Mouse (Mus musculus) T-cell, adult 2 months (primary cell): ENCODE measurements around the gene Hspbp1.
A peak's percentile ranks its signal among the peaks of the same experiment; 100 is the strongest.

Source experiments
- DNase-seq: peaks from one replicate; pipeline ENCODE4 v3.0.0; 2022; ENCODE audit warnings: low spot score

The Hspbp1 gene

DNA sequence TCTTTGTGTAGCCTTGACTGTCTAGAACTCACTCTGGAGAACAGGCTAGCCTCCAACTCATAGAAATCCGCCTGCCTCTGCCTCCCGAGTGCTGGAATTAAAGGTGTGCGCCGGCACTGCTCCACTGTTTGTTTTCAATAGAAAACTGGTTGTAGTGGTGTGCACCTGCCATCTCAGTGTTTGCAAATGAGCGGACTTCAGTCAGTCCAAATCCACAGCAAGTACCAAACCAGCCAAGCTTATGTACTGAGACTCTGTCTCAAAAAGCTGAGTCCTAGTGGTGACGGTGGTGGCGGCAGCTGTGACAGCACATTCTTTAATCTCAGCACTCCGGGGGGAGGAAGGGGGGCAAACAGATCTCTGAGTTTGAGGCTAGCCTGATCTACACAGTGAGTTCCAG, 16.4 kb downstream of the Hspbp1 start:
- DNase-seq, result no peak

DNA sequence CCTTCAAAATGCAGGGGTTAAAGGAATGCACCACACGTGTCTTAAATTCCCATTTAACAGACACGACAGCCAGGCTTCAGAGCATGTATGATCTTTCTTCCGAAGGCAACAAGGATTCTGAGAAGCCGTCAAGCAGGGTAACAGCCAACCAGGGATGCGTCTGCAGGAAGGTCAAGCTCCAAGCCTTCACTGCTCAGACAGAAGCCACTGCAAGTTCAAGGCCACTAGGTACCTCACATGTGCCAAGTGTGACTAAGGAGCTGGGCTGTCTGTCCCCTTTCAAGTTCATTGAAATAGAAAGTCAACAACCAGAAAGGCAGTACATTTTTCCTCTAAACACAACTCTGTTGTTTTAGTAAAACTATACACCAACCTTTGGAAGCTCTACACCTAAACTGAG, 18.0 kb downstream of the Hspbp1 start:
- no peak for DNase-seq

DNA sequence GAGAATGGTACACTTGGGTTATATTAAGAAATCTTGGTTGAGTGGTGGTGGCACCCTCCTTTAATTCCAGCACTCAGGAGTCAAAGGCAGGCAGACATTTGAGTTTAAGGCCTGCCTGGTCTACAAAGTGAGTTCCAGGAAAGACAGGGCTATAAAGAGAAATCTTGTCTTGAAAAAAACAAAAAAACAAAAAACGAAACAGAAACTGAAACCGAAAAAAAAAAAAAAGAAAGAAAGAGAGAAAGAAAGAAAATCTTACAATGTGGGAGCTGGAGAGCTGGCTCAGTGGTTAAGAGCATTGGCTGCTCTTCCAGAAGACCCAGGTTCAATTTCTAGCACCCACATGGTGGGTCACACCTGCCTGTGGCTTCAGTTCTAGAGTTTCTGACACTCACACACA, 21.1 kb downstream of the Hspbp1 start:
- DNase-seq, result no peak

DNA sequence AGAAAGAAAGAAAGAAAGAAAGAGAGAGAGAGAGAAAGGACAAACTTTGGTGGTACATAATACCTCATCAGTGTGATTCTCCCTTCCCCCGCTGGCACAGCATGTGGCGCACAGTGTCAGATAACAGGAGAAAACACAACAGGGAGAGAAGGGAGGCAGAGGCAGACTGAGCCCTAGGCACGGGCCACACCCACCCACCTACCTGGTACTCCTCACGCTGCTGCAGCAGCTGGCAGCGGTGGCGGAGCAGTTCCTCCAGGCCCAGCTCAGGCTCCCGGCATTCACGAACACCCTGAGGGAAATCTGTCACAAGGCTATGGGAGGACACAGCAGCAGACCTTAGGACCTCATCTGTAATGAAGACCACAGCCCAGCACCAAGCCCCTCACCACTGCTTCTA, 21.7 kb downstream of the Hspbp1 start:
- DNase-seq, result no peak

DNA sequence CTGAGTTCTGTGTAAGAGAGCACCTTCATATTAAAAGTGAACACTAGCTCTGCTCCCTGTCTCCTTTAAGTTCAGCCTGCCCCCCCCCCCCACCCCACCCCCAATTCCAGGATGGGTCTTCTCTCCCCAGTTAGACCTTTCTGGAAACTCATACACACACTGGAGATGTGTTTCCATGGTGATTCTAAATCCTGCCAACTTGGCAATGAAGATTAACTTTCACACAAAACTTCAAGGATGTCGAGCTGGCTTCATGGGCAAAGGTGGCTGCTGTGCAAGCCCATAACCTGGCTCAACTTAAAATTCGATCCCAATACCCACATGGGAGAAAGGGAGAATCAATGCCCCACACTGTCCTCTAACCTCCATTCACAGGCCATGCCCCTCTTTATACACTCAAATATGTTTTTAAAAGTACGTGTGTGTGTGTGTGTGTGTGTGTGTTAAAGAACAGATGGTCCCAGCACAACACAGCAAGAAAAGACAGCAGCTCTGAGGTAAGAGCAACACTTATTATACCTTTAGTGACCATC, 24.9 kb downstream of the Hspbp1 start:
- DNase-seq, result no peak

DNA sequence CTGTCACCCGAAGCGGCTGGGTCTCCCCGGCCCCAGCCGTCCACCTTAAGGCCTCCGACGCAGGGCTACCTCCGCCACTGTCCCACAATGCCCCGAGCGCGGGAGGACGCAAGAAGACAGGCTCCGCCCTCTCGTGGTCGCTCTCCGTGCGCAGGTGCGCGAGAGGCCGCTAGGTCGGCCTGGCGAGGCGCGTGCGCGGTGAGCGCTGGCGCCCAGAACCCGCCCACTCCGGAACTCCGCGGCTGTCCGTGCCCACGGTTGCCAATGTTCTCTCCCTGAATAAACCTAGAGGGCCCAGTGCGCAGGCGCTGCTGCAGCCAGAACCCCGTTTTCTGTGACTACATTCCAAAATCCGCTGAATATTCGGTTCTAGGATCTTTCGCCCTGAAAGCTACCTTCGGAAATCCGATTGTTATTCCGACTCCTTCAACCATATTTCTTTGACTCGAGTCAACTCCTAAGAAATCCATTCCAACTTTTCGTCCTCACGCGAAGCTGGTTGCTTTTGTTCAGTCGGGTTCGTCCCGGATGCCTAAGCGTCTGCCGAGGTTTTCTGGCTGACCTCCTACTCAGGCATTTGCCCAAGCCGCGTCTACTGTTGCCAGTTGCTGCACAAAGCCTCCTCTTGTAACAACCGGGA, 25.8 kb downstream of the Hspbp1 start, which contains the start of gene Ppp6r1:
Gene Ppp6r1 (minus strand): TSS at position 108 of the 640 bp plus-strand sequence.
- DNase-seq, result peak; percentile 98

DNA sequence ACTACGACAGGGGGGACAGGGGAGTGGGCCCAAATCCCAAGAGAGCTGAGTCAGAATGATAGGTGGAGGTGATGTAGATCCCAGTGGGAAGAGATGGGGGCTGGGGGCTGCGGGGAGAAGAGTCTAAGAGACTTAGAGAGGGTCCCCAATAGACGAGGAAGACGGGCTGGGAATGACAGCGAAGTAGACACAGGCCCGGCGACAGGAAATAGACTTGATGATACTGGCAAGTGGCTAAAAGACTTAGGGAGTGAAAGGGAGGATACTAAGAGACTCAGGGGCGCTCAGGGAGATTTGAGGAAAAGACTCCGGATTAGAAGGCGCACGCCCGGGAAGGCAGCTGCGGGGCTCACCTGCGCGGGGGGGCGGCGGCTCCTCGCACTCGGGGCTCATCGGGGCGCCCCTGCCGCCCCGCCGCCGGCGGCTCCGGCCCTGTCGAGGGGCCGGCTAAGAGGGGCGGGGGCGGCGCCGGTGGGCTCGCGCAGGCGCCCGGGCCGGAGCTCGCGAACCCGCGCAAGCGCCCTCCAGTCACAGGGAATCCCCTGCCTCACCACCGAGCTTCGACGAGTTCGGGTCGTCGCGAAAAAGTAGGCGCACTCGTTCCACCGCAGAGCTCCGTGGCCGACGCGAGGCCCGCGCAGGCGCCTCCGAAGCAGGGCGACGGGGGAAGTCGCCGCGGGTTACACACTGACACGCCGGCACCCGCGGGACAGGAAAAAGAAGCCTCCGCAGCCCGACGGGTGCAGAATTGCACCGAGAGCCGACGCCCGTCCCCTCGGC, 26.6 kb downstream of the Hspbp1 start:
- DNase-seq, result peak; percentile 26

DNA sequence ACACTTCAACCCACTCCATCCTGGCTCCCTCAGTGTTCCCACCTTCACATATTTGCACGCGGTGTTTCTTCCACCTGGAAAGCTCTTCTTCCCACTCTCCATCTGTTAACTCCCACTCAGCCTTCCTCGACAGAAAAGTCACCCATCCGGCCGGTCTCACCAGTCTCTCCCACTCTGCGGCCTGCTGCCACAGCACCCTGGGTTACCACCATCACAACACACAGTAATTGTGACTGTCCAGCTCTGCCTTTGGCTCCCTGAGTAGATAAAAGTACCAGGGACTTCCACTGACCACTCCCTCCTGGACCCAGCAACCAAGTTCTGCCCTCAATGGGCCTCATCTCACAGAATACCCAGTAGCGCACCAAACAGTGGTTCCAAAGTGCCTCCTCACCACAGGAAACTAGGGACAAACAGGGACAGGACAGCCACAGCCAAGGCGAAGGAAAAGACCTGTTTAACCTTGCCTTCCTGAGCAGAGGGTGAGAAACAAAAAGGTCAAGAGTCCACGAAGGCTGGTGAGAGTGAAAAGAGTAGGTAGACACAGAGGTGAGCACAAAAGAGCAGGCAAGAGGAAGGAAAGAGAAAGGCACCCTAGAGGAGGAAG, 27.2 kb downstream of the Hspbp1 start:
- DNase-seq, result no peak

DNA sequence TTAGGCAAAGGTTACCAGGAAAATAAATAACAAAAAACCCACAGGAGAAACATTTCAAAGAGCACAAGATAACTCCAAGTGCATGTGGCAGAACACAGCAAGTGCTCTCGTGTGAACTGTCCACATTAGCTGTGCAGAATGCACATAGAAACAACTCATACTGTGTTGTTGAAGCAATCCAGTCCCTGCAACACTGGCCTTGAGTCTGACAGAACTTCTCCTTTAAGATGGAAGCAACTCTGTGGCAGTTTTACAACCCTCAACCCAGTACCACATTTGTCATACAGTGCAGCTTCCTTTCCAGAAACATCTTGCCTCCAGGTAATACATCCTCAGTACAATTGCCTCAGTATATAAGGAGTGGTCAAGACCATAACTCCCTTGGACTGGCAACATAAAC, 28.1 kb downstream of the Hspbp1 start:
- no peak for DNase-seq

DNA sequence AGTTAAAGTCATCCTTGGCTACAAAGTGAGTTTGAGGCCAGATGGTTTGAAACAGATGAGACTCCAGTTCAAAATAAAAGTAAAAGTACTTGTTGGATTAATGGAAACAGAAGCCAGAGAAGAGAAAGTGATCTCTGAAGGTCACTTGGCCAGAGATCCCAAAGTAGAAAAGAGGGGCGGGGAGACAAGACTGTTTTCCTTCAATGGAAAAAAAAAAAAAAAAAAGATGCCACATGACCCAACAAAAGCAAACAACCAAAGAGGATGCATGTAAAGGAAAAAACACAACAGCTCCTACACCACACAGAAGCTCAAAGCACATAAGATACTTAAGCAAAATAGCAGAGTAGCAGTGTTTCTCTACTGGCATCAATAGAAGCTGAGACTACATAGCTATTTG, 29.0 kb downstream of the Hspbp1 start:
- no peak for DNase-seq

DNA sequence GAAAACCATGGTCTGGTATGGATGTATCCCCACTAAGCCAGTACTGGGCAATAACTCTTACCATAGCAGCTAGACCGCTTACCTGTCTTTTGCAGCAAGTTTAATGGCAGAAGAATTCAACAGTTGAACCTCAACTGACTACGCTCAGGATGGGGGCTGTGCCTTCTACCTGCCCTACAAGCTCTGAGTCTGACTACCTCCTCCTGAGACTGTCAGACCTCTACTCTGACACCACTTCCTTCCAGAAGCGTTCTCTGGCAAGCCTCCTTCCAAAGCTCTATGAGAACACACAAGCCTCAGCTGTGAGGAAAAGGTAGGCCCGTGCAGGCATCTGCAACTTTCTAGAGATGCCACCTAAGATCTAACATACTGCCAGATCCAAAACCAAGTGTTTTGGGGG, 29.5 kb downstream of the Hspbp1 start:
- peak; percentile 50 for DNase-seq

DNA sequence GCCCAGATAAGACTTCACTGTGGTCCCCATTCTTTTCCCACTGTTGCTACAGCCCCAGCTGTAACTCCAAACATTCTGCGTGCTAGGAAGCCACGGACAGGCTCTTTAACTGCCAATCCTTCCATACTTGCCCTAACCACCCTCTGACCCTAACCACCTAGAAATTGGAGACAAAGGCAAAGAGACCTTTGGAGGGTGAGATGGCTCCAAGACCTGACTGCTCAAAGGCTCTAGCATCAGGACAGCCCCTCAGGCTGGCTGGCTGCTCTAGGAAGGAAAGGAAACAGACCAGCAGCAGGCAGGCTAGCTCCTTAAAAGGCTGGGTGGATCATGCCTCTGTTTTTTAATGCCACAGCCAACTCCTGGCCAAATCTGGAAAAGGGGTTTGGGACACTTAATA, 30.6 kb downstream of the Hspbp1 start:
- no peak for DNase-seq

DNA sequence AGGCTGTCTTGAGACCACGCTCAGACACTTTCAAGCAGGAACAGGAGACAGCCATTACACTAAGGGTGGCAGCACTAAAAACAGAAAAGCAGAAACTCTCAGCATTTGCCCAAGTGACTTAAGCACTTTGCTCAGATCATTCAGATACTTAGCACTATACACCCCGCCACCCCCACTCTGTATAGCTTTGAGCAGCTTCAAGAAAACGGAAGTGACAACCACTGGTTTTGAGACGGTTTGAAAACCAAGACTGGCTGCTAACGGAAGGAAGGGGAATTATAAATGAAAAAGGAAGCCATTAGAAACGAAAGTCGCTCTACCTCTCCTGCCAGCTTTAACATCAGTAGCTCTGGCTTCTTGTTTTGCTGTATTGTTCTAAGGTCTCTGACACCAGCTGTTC, 31.1 kb downstream of the Hspbp1 start:
- DNase-seq, result peak; percentile 90

DNA sequence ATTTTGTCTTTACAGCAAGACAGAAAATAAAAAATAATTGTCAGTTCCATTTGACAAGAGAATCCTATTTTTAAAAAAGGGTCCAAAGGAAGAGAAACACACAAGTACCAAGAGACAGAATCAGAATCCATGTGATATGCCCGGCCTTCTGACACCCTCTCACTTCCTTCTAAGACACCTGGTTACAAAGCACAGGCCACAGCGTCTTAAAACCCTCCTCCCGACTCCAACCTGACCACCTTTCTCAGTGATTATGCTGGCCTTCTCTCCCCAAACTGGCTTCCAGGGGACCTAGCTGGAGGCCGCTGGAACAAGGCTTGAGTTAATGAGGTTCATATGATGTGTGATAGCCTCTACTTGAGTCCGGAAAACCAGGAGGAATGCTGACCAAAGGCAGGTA, 31.5 kb downstream of the Hspbp1 start:
- DNase-seq, result no peak

DNA sequence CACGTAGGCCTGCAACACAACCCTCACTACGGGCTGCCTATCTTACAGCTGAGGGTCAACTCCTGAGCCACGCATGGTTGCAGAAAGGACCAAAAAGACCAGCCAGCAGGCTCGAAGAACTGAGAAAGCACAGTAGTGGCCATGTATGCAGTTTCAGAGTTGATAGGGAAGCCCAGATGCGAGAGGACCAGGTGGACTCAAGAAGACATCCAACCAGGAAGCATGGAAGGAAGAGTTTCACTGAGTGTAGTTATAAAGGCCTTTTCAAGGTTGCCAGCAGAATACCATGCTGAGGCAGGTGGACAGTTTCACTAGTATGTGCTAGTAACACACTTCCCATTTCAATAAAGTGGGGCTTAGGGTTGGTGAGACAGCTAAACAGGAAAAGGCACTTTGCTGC, 32.1 kb downstream of the Hspbp1 start:
- no peak for DNase-seq

DNA sequence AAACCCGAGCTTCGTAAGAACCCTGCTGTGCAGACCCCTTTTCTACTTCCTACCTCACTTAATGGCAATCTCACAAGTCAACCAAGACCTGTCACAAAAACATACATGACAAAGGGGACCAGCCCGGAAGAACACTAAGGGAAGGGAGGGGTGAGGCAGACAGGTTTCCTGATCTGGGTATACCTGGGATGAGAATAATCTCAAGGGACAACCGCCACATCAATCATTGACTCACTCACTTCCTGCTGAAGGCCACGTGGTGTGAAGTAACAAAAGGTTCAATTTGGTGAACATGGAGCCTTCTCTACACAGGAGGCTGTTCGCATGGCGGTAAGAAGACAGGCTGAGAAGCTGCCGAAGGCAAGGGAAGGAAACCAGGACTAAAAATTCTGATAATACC, 33.3 kb downstream of the Hspbp1 start:
- peak; percentile 81 for DNase-seq

DNA sequence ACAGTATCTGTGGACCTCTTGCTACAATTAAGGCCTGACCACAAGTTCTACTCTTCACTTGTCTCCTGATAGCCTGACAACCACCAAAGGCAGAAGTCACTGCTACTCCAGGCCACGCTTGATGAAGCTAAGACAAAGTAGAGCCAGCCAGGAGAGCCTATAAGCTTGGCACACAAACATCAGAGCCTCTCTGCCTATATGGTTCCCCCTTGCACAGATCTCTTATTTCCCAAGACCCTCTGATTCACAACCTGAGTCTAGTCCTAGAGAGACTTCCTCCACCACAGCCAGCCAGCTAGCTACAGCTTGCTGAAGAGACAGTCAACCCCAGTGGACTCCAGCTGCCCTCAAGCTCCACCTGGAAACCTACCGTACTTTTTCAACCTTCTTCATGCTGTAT, 36.9 kb downstream of the Hspbp1 start:
- DNase-seq, result no peak

DNA sequence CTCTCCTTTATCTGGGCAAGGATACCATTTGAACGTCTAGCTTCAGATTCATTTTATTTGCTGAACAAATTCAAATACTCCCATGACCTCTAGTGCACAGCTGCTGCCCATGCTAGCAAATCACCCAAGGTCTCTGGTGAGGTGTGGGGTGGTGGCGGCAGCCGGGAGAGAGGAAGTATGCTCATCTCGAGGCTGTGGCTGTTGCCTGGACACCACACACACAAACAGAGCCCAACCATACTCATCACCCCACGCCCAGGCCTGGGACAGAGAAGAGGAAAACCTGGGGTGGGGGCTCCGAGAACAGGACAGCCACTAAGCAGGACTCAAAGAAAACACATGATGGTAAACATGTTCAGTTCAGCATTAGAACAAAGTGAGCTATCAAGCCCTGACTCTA, 37.6 kb downstream of the Hspbp1 start:
- DNase-seq, result peak; percentile 83

DNA sequence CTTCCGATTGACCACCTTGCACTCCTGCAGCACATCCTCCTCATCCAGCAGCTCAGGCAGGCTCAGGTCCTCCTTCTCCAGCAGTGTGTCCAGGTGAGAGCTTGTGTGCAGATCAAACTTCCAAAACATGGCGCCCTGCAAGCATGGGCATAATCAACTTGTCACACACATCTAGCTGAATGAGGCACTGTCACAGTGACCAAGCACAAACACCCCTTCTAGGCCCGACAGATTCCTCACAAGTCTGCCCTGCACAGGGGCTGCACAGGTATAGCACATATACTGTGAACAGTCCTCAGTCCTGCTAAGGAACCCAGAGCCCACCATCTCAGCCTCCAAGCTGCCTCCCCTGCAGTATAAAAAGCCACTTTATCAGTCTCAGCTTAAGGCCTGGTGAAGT, 38.1 kb downstream of the Hspbp1 start:
- no peak for DNase-seq

DNA sequence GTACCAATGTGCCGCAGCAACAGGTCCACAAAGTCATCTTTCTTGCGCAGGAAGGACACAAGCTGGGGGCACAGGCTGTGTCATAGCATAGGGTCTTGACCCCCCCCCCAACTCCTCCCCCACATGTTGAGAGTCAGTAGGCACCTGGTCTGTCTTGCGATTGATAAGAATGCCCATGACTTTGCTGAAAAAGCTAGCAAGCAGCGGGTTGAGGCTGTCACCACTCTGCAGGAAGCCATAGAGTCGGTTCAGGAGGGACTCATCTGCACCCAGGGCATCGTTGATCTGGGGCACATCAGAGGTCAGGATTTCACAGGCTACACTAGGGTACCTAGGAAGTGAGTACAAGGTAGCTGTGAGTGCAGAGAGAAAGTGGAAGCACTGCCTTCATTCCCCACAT, 41.6 kb downstream of the Hspbp1 start:
- no peak for DNase-seq

DNA sequence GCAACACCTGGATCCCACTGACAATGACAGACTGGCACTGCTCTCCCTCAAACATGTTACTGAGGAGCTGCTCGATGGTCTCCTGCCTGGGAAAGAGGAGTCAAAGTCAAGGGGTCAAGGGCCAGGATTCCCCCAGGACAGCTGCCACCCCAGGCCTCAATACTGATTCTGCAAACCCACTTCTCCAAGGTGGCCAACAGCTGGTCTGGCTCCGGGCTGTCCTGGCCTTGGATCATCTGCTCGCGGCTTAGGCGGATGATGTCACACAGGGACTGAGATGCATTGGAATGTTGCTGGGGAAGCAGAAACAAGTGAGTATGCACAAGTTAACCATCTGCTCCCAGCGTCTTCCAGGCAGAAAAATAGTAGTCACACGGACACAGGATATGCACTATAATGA, 42.9 kb downstream of the Hspbp1 start:
- DNase-seq, result no peak

DNA sequence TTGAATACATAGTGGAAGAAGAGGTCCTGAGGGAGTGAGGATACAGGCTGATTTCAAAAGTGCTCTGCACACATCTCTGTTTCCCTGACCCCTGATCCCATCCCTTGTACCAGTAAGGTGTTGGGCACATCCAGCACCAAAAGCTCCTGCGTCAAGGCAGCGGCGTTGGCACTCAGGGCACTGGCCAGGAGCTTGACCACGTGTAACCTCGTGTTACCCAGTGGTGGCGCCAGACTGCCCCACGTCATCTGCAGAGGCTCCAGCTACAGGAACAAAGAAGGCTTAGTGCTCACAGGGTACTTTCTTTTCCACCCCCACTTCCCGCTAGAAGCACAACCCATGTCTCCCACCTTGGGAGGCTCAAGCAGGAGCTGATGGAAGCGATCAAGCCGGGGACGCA, 43.7 kb downstream of the Hspbp1 start:
- no peak for DNase-seq

DNA sequence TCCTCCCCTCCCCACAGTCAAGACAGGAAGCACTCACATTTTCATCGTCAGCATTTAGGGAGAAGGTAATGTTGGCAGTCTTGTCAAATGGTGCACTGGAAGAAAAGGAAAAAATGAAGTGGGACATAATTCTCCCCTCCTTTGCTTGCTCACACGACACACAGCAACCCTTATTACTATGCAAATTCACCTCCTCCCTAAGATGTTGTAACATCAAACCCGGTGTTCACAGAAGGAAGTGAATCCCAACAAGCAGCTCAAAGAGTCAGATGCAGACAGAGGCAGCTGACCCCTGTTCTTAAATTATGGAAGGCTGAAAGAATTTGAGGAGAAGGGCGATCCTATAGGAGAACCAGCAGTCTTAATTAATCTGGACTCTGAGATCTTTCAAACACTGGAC, 48.7 kb downstream of the Hspbp1 start:
- DNase-seq, result no peak
